Mouse (Mus musculus) midbrain, embryonic 15.5 days (tissue): ENCODE results near the gene Parvb. TPM values are rescaled to one million over a fixed set of nuclear protein-coding genes. Genes with fewer than 3 reads are reported as not detected.
A peak's percentile ranks its signal among the peaks of the same experiment; 100 is the strongest.

Source experiments
- ATAC-seq: fragments of 200-750 bp; cut with Nextera tagmentation; replicated peaks from 2 replicates; pipeline ENCODE4 v1.8.0; 2017; ENCODE audit warnings: moderate TSS enrichment
- H3K27ac ChIP-seq: fragments of 300-500 bp; sonication (generic); 2 replicates; pipeline ENCODE4 v1.5.1; 2015; ENCODE audit warnings: mild to moderate bottlenecking, inconsistent platforms
- H3K27me3 ChIP-seq: fragments of 300-500 bp; sonication (generic); replicated peaks from 2 replicates; pipeline ENCODE4 v1.6.1; 2015; ENCODE audit warnings: inconsistent platforms
- H3K36me3 ChIP-seq: fragments of 300-500 bp; sonication (generic); replicated peaks from 2 replicates; pipeline ENCODE4 v1.6.1; 2015; ENCODE audit warnings: inconsistent platforms
- H3K4me1 ChIP-seq: fragments of 300-500 bp; sonication (generic); 2 replicates; pipeline ENCODE4 v1.6.1; 2015; ENCODE audit warnings: inconsistent platforms
- H3K4me2 ChIP-seq: fragments of 300-500 bp; sonication (generic); 2 replicates; pipeline ENCODE4 v1.6.1; 2015; ENCODE audit warnings: inconsistent platforms, mild to moderate bottlenecking, moderate library complexity
- H3K4me3 ChIP-seq: fragments of 300-500 bp; sonication (generic); 2 replicates; pipeline ENCODE4 v1.5.1; 2015; ENCODE audit warnings: mild to moderate bottlenecking, inconsistent platforms
- H3K9ac ChIP-seq: fragments of 300-500 bp; sonication (generic); 2 replicates; pipeline ENCODE4 v1.6.1; 2015; ENCODE audit warnings: mild to moderate bottlenecking, inconsistent platforms
- H3K9me3 ChIP-seq: fragments of 300-500 bp; sonication (generic); 2 replicates; pipeline ENCODE4 v1.6.1; 2016; ENCODE audit warnings: inconsistent platforms
- WGBS: fragments of 180-500 bp; shearing (Covaris S2); methylation state at CpG from one replicate; pipeline ENCODE4 v1.1.7; 2015; ENCODE audit warnings: mixed read lengths; 5-methylcytosine and 5-hydroxymethylcytosine counted together
- polyA plus RNA-seq: library from polyadenylated mRNA; unstranded; fragments of >200 nt; fragmentation: Nextera tagmentation; extraction: Ambion mirVana; gene quantifications from 2 replicates; pipeline ENCODE4 v1.2.1, GENCODE M21; 2015

Gene Parvb
- polyA plus RNA-seq, 1 experiment from 2014 or later: 4.2 TPM

- WGBS: 93% methylated on average over 13 of the region's 13 CpGs
- no peaks in the 10 kb centered on the region for H3K9me3 ChIP-seq
- no peak overlapping the region for H3K27ac ChIP-seq
- H3K4me3 ChIP-seq: no peak overlapping the region
- no peaks in the 10 kb centered on the region for H3K27me3 ChIP-seq
- peaks cover 4% of the 10 kb centered on the region for H3K4me1 ChIP-seq
- no peak for ATAC-seq
- H3K9ac ChIP-seq: no peak overlapping the region
- H3K36me3 ChIP-seq: peaks cover 38% of the 10 kb centered on the region; the same call in 1 of the 2 replicates
- H3K4me2 ChIP-seq: no peak overlapping the region
Observed at GRCm38 (mm10) chr15:84210941-84211340, 20.9 kb upstream of the Parvb start.

- WGBS: 74% methylated on average over 4 of the region's 4 CpGs
- no peak overlapping the region for H3K9ac ChIP-seq
- peaks cover 32% of the 10 kb centered on the region; the same call in 1 of the 2 replicates for H3K36me3 ChIP-seq
- H3K27me3 ChIP-seq: no peaks in the 10 kb centered on the region
- H3K4me1 ChIP-seq: peaks cover 7% of the 10 kb centered on the region
- H3K4me2 ChIP-seq: no peak overlapping the region
- H3K4me3 ChIP-seq: no peak overlapping the region
- H3K27ac ChIP-seq: no peak overlapping the region
- ATAC-seq: no peak
- H3K9me3 ChIP-seq: no peaks in the 10 kb centered on the region
Observed at GRCm38 (mm10) chr15:84211564-84211963, 20.3 kb upstream of the Parvb start.

GRCm38 (mm10) chr15:84212031-84212755 lies 19.6 kb upstream of the Parvb start:
- ATAC-seq: peak; percentile 59
- Histone ChIP-seq H3K36me3 (peaks cover 26% of the 10 kb centered on the region; the same call in 1 of the 2 replicates), H3K4me2 (no peak overlapping the region), H3K4me1 (peaks cover 13% of the 10 kb centered on the region), H3K4me3 (no peak overlapping the region), H3K27me3 (no peaks in the 10 kb centered on the region), H3K9me3 (no peaks in the 10 kb centered on the region), H3K27ac (no peak overlapping the region), H3K9ac (no peak overlapping the region)
- WGBS: 39% methylated on average over 6 of the region's 6 CpGs

- no peak overlapping the region for H3K4me2 ChIP-seq
- H3K9ac ChIP-seq: no peak overlapping the region
- H3K27me3 ChIP-seq: no peaks in the 10 kb centered on the region
- 71% methylated on average over 2 of the region's 2 CpGs for WGBS
- H3K27ac ChIP-seq: no peak overlapping the region
- no peaks in the 10 kb centered on the region for H3K9me3 ChIP-seq
- no peak for ATAC-seq
- H3K4me3 ChIP-seq: no peak overlapping the region
- peaks cover 14% of the 10 kb centered on the region for H3K4me1 ChIP-seq
- peaks cover 25% of the 10 kb centered on the region; the same call in 1 of the 2 replicates for H3K36me3 ChIP-seq
Observed at GRCm38 (mm10) chr15:84212756-84213105, 19.1 kb upstream of the Parvb start.

GRCm38 (mm10) chr15:84213162-84213739 lies 18.6 kb upstream of the Parvb start:
- no peaks in the 10 kb centered on the region for H3K9me3 ChIP-seq
- no peak overlapping the region for H3K27ac ChIP-seq
- H3K4me1 ChIP-seq: peaks cover 19% of the 10 kb centered on the region
- no peak overlapping the region for H3K4me3 ChIP-seq
- H3K4me2 ChIP-seq: no peak overlapping the region
- 86% methylated on average over 6 of the region's 6 CpGs for WGBS
- peaks cover 22% of the 10 kb centered on the region; the same call in 1 of the 2 replicates for H3K36me3 ChIP-seq
- no peaks in the 10 kb centered on the region for H3K27me3 ChIP-seq
- no peak overlapping the region for H3K9ac ChIP-seq
- no peak for ATAC-seq

- 92% methylated on average over 7 of the region's 7 CpGs for WGBS
- no peak overlapping the region for H3K9ac ChIP-seq
Observed at GRCm38 (mm10) chr15:84214476-84214875, 17.4 kb upstream of the Parvb start.

GRCm38 (mm10) chr15:84215273-84215672 lies 16.6 kb upstream of the Parvb start:
- no peak overlapping the region for H3K9ac ChIP-seq
- peaks cover 26% of the 10 kb centered on the region for H3K4me1 ChIP-seq
- WGBS: 78% methylated on average over 2 of the region's 2 CpGs
- no peak for ATAC-seq
- 0 out of 2 replicates have a peak, but pooled peaks cover 9% of the 10 kb centered on the region for H3K36me3 ChIP-seq
- H3K9me3 ChIP-seq: no peaks in the 10 kb centered on the region
- H3K27me3 ChIP-seq: no peaks in the 10 kb centered on the region
- no peak overlapping the region for H3K27ac ChIP-seq
- no peak overlapping the region for H3K4me3 ChIP-seq
- no peak overlapping the region for H3K4me2 ChIP-seq

More at GRCm38 (mm10) chr15:84214476-84214875, 17.4 kb upstream of the Parvb start:
- Histone ChIP-seq H3K4me2 (no peak overlapping the region), H3K27ac (no peak overlapping the region), H3K36me3 (peaks cover 14% of the 10 kb centered on the region; the same call in 1 of the 2 replicates), H3K9me3 (no peaks in the 10 kb centered on the region), H3K4me3 (no peak overlapping the region), H3K4me1 (peaks cover 26% of the 10 kb centered on the region), H3K27me3 (no peaks in the 10 kb centered on the region)
- no peak for ATAC-seq

GRCm38 (mm10) chr15:84216026-84216425 lies 15.8 kb upstream of the Parvb start:
- H3K4me2 ChIP-seq: no peak overlapping the region
- no peak for ATAC-seq
- H3K27ac ChIP-seq: no peak overlapping the region
- H3K27me3 ChIP-seq: no peaks in the 10 kb centered on the region
- H3K9ac ChIP-seq: no peak overlapping the region
- 0 out of 2 replicates have a peak, but pooled peaks cover 5% of the 10 kb centered on the region for H3K36me3 ChIP-seq
- peaks cover 26% of the 10 kb centered on the region for H3K4me1 ChIP-seq
- no peaks in the 10 kb centered on the region for H3K9me3 ChIP-seq
- no peak overlapping the region for H3K4me3 ChIP-seq

- H3K9ac ChIP-seq: no peak overlapping the region
- no peak overlapping the region for H3K4me3 ChIP-seq
- H3K36me3 ChIP-seq: 0 out of 2 replicates have a peak, but pooled peaks cover 5% of the 10 kb centered on the region
- peaks cover 26% of the 10 kb centered on the region for H3K4me1 ChIP-seq
- ATAC-seq: no peak
- H3K27me3 ChIP-seq: no peaks in the 10 kb centered on the region
- peak overlapping the region; percentile 22; the same call in 1 of the 2 replicates for H3K27ac ChIP-seq
- no peaks in the 10 kb centered on the region for H3K9me3 ChIP-seq
- H3K4me2 ChIP-seq: no peak overlapping the region
- WGBS: 37% methylated on average over 7 of the region's 7 CpGs
Observed at GRCm38 (mm10) chr15:84216461-84217084, 15.3 kb upstream of the Parvb start.

- 50% methylated on average over 23 of the region's 23 CpGs for WGBS
- no peak for ATAC-seq
- Histone ChIP-seq H3K9me3 (no peaks in the 10 kb centered on the region), H3K36me3 (no peaks in the 10 kb centered on the region), H3K4me1 (peaks cover 23% of the 10 kb centered on the region), H3K4me2 (no peak overlapping the region), H3K27me3 (no peaks in the 10 kb centered on the region), H3K4me3 (no peak overlapping the region), H3K27ac (no peak overlapping the region), H3K9ac (no peak overlapping the region)
Observed at GRCm38 (mm10) chr15:84217969-84218782, 13.7 kb upstream of the Parvb start.

GRCm38 (mm10) chr15:84218783-84219271 lies 13.0 kb upstream of the Parvb start:
- H3K9me3 ChIP-seq: no peaks in the 10 kb centered on the region
- H3K4me3 ChIP-seq: no peak overlapping the region
- no peak overlapping the region for H3K27ac ChIP-seq
- H3K4me2 ChIP-seq: no peak overlapping the region
- H3K9ac ChIP-seq: no peak overlapping the region
- no peaks in the 10 kb centered on the region for H3K27me3 ChIP-seq
- H3K36me3 ChIP-seq: no peaks in the 10 kb centered on the region
- ATAC-seq: no peak
- H3K4me1 ChIP-seq: peaks cover 29% of the 10 kb centered on the region
- 55% methylated on average over 9 of the region's 9 CpGs for WGBS

GRCm38 (mm10) chr15:84221539-84221938 lies 10.3 kb upstream of the Parvb start:
- WGBS: 80% methylated on average over 5 of the region's 5 CpGs

More at GRCm38 (mm10) chr15:84221539-84221938, 10.3 kb upstream of the Parvb start:
- Histone ChIP-seq H3K4me3 (no peak overlapping the region), H3K4me1 (peaks cover 47% of the 10 kb centered on the region), H3K9me3 (no peaks in the 10 kb centered on the region), H3K36me3 (no peaks in the 10 kb centered on the region), H3K27ac (no peak overlapping the region), H3K27me3 (no peaks in the 10 kb centered on the region), H3K9ac (no peak overlapping the region), H3K4me2 (no peak overlapping the region)
- ATAC-seq: no peak
